Mouse (Mus musculus): ENCODE data around the gene Lpar3.
A peak's percentile ranks its signal among the peaks of the same experiment; 100 is the strongest.

Gene Lpar3

DNA sequence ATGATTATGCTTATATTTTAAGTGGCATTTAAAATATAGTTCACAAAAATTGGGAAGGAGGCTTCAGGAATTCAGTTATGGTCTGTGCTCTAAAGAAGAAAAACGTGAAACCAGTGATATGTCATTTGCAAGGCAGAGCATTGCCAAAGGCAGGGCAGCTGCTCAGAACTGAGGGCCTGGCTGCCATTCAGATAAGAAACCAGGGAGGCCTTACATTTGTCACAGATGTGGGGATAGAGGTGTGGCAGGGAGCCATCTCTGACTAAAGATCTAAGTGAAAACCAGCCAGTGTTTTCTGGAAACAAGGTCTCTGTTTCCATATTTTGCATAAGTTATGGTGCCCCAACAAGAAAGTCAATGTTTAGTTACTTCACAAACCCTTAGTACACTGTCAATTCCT, 41.8 kb downstream of the Lpar3 start:
- no peak for DNase-seq

DNA sequence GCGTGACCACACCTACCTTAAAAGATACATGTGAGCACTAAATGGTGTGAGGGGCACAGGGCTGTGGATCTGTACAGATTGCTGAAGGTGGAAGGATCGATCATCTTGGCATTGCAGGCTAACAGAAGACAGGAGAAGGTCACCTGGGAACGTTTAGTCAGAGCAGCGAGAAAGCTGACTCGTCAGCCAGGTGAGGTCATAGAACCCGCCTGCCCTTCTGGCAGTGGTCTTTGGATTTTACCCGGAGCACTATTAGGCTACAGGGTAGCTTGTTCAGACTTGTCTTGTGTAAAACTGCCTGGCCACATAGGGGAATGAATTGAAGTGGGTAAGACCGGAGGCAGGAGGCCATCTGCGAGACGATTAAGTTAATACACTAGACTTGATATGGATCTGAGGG, 43.4 kb downstream of the Lpar3 start:
- peak; percentile 18 for DNase-seq

DNA sequence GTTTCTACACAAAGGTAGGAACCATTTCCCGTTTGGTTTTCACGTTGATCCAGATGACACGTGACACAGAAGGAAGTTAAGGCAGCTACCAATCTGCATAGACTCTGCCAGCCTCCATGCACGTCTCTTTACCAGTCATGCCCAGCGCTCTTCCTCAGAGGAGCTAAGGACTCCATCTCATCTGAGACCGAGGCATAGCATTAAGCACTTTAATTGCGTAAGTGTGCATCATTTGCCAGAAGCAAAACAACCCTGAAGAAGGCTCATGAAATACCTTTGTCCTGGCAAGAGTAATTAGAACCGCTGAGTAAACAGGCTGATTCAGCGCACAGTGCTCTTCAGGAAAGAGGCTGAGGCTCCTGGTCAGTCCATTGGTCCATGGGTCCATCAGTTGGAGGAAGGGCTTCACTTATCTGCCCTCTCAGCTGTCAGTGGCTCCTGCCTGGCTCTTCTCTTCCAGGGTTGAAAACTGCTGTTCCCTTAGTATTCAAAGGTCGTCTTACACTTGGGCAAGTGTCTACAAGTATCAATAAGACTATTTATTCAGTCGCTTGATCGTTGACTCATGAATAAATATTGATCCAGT, 44.9 kb downstream of the Lpar3 start:
- DNase-seq = peak; percentile 56

DNA sequence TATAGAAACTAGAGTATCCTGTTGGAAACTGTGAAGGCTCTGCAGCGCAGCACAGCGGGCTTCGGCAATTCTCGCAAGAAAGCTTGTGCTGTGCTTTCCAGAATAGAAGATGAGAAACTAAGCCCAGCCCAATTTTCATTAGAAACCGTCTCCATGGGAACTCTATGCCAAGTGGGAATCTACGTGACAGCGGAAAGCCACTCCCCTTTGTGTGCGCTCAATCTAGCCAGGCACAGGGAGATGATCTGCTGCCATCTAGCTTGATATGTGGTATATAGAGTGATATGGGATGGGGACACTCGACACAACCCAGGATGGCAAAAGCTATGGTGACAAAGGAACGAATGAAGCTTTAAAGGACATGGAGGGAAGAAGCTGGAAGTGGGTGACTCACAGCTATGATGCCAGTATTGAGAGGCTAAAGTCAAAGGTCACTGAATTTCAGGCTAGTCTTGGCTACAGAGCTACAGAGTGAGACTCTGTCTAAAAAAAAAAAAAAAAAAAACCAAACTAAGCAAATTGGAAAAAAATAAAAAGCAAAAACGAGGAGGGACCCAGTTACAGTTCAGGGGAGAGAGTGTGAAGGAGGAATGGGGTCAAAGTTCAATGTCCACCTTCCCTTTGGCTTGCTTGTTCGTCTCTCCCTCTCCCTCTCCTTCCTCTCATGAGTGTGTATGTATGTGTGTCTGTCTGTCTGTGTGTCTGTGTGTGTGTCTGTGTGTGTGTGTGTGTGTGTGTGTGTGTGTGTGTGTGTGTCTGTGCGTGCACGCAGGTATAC, 47.5 kb downstream of the Lpar3 start:
- DNase-seq = peak; percentile 44

DNA sequence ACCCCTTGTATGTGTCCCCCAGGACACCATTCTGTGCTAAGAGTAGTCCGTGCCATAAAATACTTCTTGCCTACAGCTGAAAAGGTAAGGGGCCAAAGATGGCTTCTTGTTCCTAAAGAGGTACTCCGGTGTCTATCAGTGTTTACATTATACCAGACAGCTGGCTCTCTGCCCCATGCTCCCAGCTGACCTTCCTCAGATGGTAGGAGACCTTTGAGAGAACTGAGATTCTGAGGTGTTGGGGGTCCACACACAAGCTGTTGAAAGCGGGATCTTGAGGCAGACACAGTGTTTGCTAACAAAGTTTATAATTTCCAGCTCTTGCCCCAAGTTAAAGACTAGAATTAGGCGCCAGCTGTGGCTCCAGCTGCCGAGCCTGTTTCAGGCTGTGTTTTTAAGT, 53.7 kb downstream of the Lpar3 start:
- DNase-seq = no peak

DNA sequence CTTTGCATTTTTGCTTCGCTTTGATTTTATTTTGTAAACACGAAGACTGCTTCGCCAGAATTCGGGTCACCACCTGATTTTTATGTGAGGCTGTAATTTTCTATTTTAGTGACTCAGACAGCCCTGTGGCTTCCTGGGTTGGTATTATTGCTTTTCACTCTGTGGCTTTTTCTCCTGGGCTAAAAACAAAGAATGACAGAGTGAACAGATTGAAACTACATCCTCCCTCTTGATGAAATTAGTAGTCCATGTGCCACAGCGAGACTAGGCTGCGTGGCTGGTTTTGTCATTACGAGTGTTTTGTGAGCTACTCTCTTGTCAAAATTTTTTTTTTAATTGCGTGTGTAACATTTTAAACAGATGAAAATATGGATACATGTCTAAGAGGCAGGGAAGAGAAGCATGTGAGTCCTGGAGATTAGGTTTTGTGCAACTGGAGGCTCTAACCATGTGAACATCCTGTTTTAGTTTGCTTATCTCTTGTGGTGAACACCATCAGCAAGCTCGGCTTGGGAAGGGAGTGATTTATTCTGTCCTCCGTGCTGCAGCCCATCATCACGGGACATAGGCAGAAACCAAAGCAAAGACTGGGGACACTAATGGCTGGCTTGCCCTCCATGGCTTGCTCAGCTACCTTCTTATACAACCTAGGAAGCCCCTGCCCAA, 54.7 kb downstream of the Lpar3 start:
- DNase-seq = no peak

DNA sequence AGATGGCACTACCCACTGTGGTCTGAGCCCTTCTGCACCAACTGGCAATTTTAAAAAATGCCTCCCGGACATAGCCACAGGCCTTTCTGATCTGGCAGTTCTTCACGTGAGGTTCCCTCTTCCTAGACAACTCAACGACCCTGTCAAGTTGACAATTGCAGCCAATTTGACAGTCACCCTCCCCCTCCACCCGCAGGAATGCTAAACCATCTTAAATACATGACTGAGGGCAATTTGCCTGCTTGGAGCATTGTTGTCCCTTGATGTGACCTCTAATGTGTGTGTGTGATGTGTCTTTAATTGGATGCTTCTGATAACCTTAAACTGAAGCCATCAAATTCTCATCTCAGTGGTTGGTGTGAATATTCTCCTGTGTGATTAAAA, 55.3 kb downstream of the Lpar3 start:
- DNase-seq = no peak

DNA sequence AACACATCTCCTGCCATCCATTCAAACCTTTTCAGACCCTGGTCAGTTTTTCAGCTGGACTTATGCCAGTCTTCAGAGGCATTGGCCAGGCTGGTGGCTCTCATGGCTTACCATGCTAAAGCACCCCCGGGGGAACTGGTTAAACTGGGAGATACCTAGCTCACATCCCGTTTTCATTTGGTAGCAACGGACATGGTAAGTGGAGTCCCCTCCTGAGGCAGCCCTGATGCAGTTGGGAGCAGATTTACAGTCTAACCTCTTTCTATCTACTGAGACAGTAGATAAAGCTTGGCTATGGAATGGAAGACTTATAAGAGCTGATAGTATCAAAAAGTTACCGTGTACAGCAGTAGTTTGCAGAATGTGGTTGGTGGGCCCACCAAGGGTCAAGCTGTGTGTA, 56.2 kb downstream of the Lpar3 start:
- no peak for DNase-seq

DNA sequence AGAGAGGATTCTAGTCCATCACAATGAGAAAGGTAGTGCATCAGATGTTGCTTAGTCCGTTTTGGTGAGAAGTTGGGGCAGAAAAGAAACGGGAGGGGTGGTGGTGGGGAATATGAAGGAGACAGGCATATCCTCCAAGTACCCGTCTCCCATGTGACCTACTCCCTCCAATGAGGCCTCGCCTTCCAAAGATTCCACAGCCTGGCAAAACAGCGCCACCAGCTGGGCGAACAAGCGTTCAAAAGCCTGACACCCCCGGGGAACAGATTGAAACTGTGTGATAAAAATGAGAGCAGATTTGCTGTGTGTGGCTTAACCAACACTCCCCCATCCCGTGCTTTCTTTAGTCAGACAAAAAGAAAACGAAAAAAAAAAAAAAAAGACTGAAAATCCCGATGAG, 56.7 kb downstream of the Lpar3 start:
- peak; percentile 45 for DNase-seq

DNA sequence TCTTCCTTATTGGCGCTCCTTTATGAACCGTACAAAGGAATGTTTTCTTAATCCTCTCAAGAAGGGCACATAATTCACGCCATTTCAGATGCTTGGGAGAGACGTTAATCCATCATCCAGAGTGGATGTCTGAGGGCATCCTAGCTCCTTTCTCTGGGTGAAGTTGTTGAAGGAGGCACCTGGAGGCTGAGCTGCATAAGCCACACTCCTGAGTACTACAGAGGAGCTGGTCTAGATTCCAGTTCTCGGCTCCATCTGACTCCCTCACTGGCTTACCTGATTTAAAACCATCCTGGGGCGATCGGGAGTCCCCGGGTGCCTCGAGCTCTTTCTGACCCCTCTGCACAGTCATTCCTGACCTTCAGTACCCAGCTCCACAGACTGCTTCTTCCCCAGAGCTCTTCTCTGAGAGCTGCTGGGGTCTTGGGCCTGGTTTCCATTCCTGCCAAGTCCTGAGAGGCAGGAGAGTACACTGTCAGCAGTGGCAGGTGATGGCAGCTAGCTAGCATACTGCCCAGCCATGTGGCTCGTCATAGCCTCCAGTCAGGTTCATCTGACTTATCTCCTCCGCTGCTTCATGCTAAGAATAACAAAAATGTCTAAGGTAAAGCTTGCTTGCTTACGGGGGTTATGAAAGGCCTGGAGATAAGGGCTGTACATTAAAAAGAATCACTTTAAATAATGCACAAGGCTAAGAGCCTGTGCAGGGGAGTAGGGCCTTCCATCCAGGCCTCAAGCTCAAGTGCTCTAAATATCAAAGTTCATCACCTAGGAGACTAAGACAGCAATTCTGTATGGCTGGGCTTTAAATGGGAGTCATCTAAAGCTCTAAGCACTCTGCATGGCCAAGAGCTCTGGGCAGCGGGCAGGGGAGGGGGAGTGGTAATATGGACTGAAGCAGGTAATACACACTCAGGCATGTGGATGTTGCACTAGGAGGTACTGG, 57.7 kb downstream of the Lpar3 start:
- DNase-seq = peak; percentile 44

DNA sequence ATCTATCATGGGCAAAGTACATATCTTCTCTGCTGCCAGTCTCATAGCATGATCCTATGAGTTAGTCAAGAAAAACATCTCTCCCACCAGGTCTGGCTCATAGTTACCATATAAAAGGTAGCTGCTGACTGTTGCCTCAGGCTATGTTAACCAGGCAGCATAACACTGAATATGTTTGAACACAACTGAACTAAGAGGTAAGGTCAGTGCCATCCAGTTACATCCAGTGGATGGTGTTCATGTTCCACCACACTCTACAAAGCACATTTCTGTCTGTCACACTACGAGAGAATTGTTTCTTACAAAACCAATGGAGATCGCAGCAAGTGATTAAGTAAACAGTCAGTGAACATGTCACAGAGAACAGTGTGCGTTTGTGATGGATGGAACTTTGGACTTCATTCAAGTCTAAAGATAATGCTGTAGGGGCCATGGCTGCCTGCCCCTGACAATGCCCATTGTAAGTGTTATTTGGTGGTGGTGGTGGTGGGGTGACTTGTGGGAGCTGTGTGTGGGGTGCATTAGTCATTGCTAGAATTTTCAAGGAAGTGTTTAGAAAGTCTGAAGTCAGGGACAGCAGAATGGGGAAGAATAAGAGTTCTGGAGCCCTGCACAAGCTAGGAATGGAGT, 63.1 kb downstream of the Lpar3 start:
- DNase-seq = no peak

DNA sequence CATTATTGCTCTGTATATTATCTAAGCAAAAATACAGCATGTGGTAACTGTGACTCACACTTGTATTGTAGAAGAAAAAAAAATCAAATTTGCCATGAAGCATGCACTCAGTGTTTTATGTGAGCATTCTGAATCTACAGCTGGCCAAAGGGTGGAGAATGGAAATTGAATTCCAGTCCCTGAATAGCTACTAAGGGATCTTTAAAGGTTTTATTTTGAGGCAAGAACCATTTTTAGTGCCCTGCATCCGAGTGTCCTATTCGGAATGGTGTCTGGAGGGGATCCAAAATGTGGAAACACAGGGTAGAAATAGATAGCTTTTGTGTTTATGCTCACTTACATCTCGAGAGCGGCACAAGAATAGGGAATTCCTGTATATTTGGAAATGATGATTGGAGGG, 65.4 kb downstream of the Lpar3 start:
- no peak for DNase-seq

DNA sequence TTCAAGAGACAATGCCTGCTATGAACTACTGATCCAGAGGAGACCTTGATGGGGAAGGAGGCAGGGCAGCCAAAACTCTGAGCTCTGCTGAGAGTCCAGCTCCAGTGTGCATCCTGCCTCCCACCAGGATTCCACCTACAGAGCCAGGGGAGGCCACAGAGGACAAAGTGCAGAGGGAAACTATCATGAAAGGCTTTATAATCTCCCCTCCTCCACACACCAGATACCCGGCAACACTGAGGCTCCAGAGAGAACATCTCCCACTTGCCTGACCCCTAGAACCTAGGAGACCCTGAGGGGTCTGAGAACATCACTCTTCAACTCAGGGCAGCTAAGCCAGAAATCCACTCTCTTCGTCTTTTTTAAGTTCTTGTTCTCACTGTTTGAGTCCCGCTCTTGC, 71.2 kb downstream of the Lpar3 start:
- DNase-seq = no peak

DNA sequence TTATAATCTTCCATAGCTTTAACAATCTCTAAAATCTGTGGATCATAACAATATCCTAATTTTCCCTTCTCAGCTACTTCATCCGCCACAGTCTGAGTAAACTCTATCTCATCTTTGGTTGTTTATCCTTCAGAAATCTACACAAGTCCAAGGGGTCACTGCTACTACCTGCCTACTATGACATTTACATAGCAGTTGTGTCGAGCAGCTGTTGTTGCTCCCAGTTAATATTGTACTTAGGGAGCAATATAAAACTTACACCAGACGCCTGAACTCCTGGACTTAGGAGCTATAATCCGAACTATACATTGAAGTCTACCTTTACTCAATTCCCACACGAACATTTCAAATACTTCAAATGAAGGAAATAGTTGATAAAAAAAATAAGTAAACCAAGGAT, 71.8 kb downstream of the Lpar3 start:
- no peak for DNase-seq

DNA sequence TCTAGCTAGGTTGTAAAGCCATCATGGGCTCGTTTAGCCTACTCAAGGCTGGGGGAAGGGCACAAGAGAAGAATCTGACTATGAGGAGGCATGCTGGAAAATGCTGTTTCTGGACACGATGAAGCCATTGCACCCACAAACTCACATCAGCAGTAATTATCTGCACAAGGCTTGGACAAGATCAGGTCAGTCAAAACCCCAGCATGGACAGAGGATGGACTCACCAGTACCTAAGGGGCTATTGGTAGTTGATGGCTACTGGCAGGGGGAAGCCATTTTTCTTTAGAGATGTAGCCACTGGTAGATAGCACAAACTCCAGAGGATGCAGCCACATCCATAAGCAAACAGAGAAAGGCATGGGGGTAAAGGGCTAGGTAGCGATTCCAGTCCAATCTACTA, 81.7 kb downstream of the Lpar3 start:
- DNase-seq = no peak

DNA sequence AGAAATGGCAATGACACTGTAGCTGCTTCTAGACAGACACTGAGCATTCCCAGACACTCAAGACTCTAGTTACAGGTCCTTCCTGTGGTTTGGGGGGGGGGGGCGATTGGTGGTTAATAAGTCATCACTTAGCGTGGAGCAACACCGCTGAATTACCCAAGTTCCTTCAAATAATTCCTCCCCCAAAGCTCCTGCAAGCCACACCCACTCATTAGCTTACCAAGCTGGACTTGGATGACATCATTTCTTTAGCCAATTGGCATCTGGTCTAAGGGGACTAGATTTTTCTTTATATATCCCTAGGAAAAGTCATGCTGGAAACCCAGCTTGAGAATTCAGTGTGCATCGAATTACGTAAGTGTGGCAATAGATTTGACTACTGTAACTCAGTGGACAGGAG, 82.4 kb downstream of the Lpar3 start:
- DNase-seq = no peak

DNA sequence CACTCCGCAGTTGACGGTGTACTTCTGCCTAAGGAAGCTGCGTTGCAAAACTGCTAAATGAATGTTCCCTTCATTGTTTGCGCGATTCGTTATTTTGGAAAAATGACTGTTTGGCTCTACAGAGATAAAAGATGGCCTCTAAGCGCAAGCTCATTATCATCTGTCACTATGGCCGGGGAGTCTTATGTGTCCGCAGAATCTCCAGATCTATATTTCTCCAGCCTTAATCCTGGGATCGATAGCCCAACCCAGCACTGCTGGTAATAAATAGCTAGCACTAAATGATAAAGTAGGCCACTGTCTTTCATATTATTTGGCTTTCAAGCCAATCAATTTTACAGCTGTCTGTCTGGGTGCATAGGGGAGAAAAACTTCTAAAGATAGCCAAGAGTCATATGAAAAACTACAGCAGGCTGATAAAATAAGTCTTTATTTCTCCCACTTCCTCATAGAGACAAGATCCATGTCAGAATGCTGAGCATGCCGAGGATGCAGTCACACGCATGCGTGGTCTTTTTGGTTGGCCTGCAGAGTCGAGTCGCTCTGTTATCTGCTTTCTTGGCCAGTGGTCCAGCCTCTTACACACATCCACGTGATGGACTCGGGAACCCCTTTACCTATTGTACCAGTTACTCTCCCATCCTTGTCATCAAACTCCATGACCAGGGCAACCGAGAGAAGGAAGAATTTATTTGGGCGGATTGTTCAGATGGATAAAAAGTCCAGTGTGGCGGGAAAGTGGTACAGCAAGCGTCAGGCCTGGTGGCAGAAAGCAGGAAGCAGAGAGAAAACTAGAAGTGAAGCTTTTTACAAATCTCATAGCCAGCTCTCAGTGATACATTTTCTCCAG, 84.0 kb downstream of the Lpar3 start:
- DNase-seq = no peak

DNA sequence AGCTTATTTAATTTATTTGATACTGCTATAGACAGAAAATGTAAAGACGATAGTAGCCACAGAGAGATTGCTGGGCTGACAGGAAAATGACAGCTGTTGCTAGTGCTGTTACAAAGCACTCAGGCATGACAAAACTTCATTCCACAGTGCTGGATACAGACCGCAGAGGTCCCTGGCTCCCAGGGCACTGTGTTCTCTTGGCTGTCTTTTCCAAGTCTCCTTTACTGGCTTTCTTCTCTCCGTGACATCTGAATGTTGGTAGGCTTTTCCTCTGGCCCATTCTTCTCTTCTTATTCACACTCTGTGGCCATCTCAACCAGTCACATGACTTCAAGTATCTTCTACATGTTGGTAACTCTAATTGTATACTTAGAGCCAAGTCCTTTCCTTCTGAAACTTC, 86.6 kb downstream of the Lpar3 start:
- DNase-seq = no peak

DNA sequence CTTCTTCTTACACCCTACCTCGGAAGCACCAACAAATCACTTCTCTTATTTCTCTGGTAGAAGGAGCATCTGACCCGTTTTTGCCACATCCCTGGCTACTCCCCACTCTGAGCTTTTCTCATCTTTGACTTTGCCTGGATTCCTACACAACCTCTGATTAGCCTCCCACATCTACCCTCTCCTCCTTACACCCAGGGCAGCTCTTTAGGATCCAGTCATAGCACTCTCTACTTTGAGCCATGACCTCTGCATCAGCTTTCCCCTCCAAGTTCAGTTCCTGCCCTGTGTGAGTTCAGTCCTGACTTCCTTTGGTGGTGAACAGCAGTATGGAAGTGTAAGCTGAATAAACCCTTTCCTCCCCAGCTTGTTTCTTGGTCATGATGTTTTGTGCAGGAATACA, 87.1 kb downstream of the Lpar3 start:
- no peak for DNase-seq

DNA sequence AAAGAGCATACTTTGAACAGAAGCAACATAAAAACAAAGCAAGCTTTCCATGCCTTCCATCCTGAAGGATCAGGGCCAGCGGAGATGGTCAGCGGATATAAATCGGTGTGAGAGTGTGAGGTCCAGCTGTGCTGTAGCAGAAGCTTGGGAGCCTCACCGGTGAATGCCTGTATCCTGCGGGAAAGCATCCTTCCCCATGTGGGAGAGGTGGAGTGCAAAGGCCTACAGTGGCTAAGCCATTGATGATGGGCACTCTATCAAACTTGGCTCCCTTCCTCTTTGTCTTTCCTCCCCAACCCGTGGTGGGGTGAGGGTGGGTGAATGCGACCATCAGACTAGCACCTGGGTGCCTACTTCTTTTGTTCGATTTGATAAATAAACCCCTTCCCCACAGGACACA, 88.8 kb downstream of the Lpar3 start:
- no peak for DNase-seq

DNA sequence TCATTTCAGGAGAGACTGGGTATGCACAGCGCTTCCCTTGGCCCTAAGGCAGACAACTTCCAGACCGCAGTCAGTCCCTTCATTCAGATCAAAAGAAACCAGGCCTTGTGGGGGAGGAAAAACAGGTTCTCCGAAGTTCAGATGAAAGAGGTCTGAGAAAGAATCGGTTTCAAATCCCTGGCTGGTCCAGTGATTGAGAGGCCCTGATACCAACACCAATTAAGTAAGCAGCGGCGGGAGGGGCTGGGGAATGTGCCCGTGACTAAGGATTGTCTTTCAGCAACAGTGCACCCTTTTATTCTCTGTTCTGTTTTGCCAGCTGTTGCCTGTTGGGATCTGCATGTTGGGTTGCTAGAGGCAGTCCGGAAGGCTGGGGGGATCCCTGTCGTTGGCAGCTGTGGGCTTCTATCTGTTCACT, 90.4 kb downstream of the Lpar3 start:
- no peak for DNase-seq

DNA sequence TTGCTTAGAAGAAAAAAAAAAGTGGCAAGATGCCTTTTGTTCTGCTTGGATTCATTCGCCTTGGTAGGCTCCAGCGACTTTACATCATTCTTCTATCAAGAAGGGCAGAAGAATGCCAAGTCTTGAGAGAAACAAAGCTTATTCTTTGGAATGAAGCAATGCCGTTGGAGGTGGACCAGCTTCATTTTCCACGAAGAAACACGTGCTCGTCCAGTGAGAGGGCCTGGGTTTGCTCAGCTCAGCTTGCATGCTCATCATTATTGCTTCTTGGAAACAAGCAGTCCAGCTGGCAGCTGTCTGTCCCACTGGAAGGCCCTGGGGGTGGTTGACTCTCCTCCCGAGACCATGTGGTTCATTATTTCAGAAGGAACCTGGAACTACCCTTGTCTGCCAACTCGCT, 94.7 kb downstream of the Lpar3 start:
- DNase-seq = no peak
